Mouse (Mus musculus): Measurements from ENCODE around the gene Uhrf2. TPM values are rescaled to one million over a fixed set of nuclear protein-coding genes. Genes with fewer than 3 reads are reported as not detected.

Uhrf2 gene
- 8.3 and 9.1 TPM in 2 replicates for polyA plus RNA-seq (2021; fragmentation: Nextera tagmentation)
- long read RNA-seq, experiment 1, partial matches to known transcripts: 6 of 17 reads
- long read RNA-seq, experiment 1, other reads (novel, unspliced or antisense): 5 of 17 reads
- long read RNA-seq, experiment 2, transcript Uhrf2-201 (16 exons, 3,536 nt): major isoform, 35 of 64 reads
- long read RNA-seq, experiment 2, transcript Uhrf2-206 (3 exons, 3,231 nt): minor isoform, 6 of 64 reads
- long read RNA-seq, experiment 2, partial matches to known transcripts: 11 of 64 reads
- long read RNA-seq, experiment 2, other reads (novel, unspliced or antisense): 12 of 64 reads

GRCm38 (mm10) chr19:30029894-30030635 is at the start of gene Uhrf2:
Uhrf2 (plus strand) TSS chr19:30030513.

GRCm38 (mm10) chr19:30003621-30004020 is 26.7 kb upstream of the Uhrf2 start, which contains the start of gene Trpd52l3:
Trpd52l3 (plus strand) TSS chr19:30003790.

Other genes with a start within 250 kb of the Uhrf2 start
- gene 9930021J03Rik, start 224.5 kb upstream of the Uhrf2 start, polyA plus RNA-seq (2021; fragmentation: Nextera tagmentation): 3.7 and 3.8 TPM in 2 replicates
- 8.9 and 12.0 TPM in 2 replicates for gene Ranbp6, start 217.5 kb upstream of the Uhrf2 start, polyA plus RNA-seq (2021; fragmentation: Nextera tagmentation)
- gene Il33, start 105.4 kb upstream of the Uhrf2 start, polyA plus RNA-seq (2021; fragmentation: Nextera tagmentation): 77.6 and 80.0 TPM in 2 replicates
- gene Trpd52l3, start 26.7 kb upstream of the Uhrf2 start, polyA plus RNA-seq (2021; fragmentation: Nextera tagmentation): not detected in 2 replicates
- gene Gldc, start 144.9 kb downstream of the Uhrf2 start, polyA plus RNA-seq (2021; fragmentation: Nextera tagmentation): 5.9 and 7.5 TPM in 2 replicates
- gene Mbl2, start 202.4 kb downstream of the Uhrf2 start, polyA plus RNA-seq (2021; fragmentation: Nextera tagmentation): not detected in 2 replicates

All from layer of hippocampus, adult 6 months (tissue).